In the genomic region with DNA sequence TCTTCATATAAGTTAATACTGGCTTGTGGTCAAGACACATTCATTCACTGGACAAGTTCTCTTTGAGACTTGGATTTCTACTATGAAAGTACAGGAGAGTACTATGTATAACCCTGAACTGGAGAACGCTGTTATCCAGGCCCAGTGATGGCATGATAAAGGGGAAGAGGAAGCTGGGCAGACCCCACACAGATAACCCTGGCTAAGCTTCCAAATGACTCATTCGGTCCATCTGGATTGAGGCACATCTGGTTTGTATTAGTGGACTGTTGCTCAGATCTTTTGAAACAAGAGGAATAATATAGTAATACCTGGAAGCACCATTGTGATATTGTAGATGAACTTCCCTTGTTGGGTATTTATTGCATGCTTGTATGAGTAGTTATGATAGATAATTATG, we compare ENCODE assay signal across 14 mouse cellular contexts.
"Had no signal": no experiment of that assay in that cellular context is flagged by ENCODE, and none has a peak within 500 bp of the region (broad histone marks: within the 10 kb centered on the region; RNA-seq: fewer than 3 reads in every experiment).

No protein-coding gene starts in this region.

- H3K4me2 ChIP-seq: kidney, embryonic 15.5 days; limb, embryonic 13.5 days; liver, embryonic 11.5 days; liver, embryonic 15.5 days; neural tube, embryonic 12.5 days had no signal

- H3K9me3 ChIP-seq: kidney, embryonic 15.5 days; limb, embryonic 13.5 days; liver, embryonic 15.5 days; midbrain, embryonic 10.5 days; neural tube, embryonic 12.5 days had no signal

- H3K4me3 ChIP-seq: kidney, embryonic 15.5 days; limb, embryonic 13.5 days; liver, embryonic 15.5 days; midbrain, embryonic 10.5 days; neural tube, embryonic 12.5 days had no signal

- DNase-seq: kidney, postnatal 14 days; layer of hippocampus, postnatal 36 days; lung, adult 2 months; lung, postnatal 36 days; midbrain, embryonic 14.5 days; thymus, postnatal 4 days had no signal

- H3K27me3 ChIP-seq: kidney, embryonic 15.5 days; limb, embryonic 13.5 days; liver, embryonic 15.5 days; neural tube, embryonic 12.5 days had no signal

- H3K4me1 ChIP-seq: kidney, embryonic 15.5 days; limb, embryonic 13.5 days; liver, embryonic 15.5 days; midbrain, embryonic 10.5 days; neural tube, embryonic 12.5 days had no signal

- H3K27ac ChIP-seq: kidney, embryonic 15.5 days; limb, embryonic 13.5 days; liver, embryonic 15.5 days; midbrain, embryonic 10.5 days; neural tube, embryonic 12.5 days; stomach, postnatal 0 days had no signal

- ATAC-seq: lung, postnatal 0 days had no signal

- H3K36me3 ChIP-seq: kidney, embryonic 15.5 days; limb, embryonic 13.5 days; liver, embryonic 15.5 days; midbrain, embryonic 10.5 days; neural tube, embryonic 12.5 days had no signal

- H3K9ac ChIP-seq: kidney, embryonic 15.5 days; limb, embryonic 13.5 days; liver, embryonic 15.5 days; neural tube, embryonic 12.5 days had no signal
